In genomic region chr2:170356667-170357374, GRCm38 (mm10) we compare ENCODE assay signal across 10 mouse cellular contexts.
A peak's percentile ranks its signal among the peaks of the same experiment; 100 is the strongest.
DNase-seq lines count a peak whose midpoint lies in the region; ATAC-seq and TF ChIP-seq lines count a peak whose summit lies in the region.
"Had no signal": no experiment of that assay in that cellular context is flagged by ENCODE, and none has a peak within 500 bp of the region (broad histone marks: within the 10 kb centered on the region; RNA-seq: fewer than 3 reads in every experiment).

No protein-coding gene starts in this region.

- 63% methylated on average over 16 of the region's 16 CpGs for WGBS in neural tube, embryonic 15.5 days
- 51% methylated on average over 16 of the region's 16 CpGs for WGBS in lung, embryonic 16.5 days

- no peak overlapping the region for H3K9ac ChIP-seq in neural tube, embryonic 15.5 days (replicated peaks)
- H3K9ac ChIP-seq in lung, embryonic 16.5 days (ENCODE audit: low read length): no peak overlapping the region

- H3K4me2 ChIP-seq in neural tube, embryonic 15.5 days: peak overlapping the region; percentile 16; the same call in 1 of the 2 replicates
- H3K4me2 ChIP-seq in lung, embryonic 16.5 days (ENCODE audit: low read depth, low read length): no peak overlapping the region

- H3K36me3 ChIP-seq in neural tube, embryonic 15.5 days: no peaks in the 10 kb centered on the region
- no peaks in the 10 kb centered on the region for H3K36me3 ChIP-seq in lung, embryonic 16.5 days (ENCODE audit: control insufficient read depth, insufficient read depth, low read length)

- no peaks in the 10 kb centered on the region for H3K9me3 ChIP-seq in neural tube, embryonic 15.5 days (replicated peaks)
- H3K9me3 ChIP-seq in lung, embryonic 16.5 days (ENCODE audit: control insufficient read depth, low read length): peaks cover 5% of the 10 kb centered on the region; the same call in 1 of the 2 replicates

- TF ChIP-seq CTCF in gastrocnemius, adult 2 months (IDR thresholded peaks at IDR 0.05): peak; percentile 46

- no peak for ATAC-seq in neural tube, embryonic 15.5 days (ENCODE audit: low FRiP score)
- peak; percentile 37; the same call in 1 of the 2 replicates for ATAC-seq in lung, embryonic 16.5 days (ENCODE audit: low read depth)
- ATAC-seq: Patski had no signal

- no peak overlapping the region for H3K27ac ChIP-seq in gastrocnemius, adult 2 months
- H3K27ac ChIP-seq in neural tube, embryonic 15.5 days (replicated peaks): no peak overlapping the region
- H3K27ac ChIP-seq in lung, embryonic 16.5 days (ENCODE audit: low read length): no peak overlapping the region

- H3K4me3 ChIP-seq in gastrocnemius, adult 2 months: no peak overlapping the region
- no peak overlapping the region for H3K4me3 ChIP-seq in neural tube, embryonic 15.5 days (replicated peaks)
- H3K4me3 ChIP-seq in lung, embryonic 16.5 days (ENCODE audit: low read length): no peak overlapping the region

- intact Hi-C loops in gastrocnemius, adult 2 months (cut with DNase I): no loop called here
- intact Hi-C loops in left cerebral cortex, postnatal 36 days (cut with DNase I): no loop called here

- no peak for DNase-seq in gastrocnemius, adult 2 months
- no peak for DNase-seq in gastrocnemius, postnatal 4 days (ENCODE audit: low spot score in 2 of 2)
- DNase-seq in neural tube, embryonic 10.5 days (ENCODE audit: extremely low spot score, low spot score): no peak
- DNase-seq in thymus, postnatal 36 days: peak; percentile 19 to 21
- no peak for DNase-seq in cerebellum, postnatal 36 days
- no peak for DNase-seq in left cerebral cortex, postnatal 36 days (ENCODE audit: low spot score in 2 of 2)
- DNase-seq: heart, adult 18-20 months had no signal

- H3K27me3 ChIP-seq in neural tube, embryonic 15.5 days (replicated peaks): no peaks in the 10 kb centered on the region
- H3K27me3 ChIP-seq in lung, embryonic 16.5 days (ENCODE audit: control insufficient read depth, insufficient read depth, low read depth, low read length): peaks cover 4% of the 10 kb centered on the region; the same call in 1 of the 2 replicates
- H3K27me3 ChIP-seq: Patski had no signal

- H3K4me1 ChIP-seq in neural tube, embryonic 15.5 days: peaks cover 3% of the 10 kb centered on the region; the same call in 1 of the 2 replicates
- 0 out of 2 replicates have a peak, but pooled peaks cover 3% of the 10 kb centered on the region for H3K4me1 ChIP-seq in lung, embryonic 16.5 days (replicated peaks; ENCODE audit: control insufficient read depth, insufficient read depth, low read length)

Comparison
In these comparisons a context has a peak if more than half of its experiments do, and no peak if none do; other contexts are left out.
1. DNase-seq: peak in thymus, postnatal 36 days (2 of 2); none in gastrocnemius, adult 2 months (single experiment), gastrocnemius, postnatal 4 days (0 of 2), neural tube, embryonic 10.5 days (single experiment), cerebellum, postnatal 36 days (0 of 2) and left cerebral cortex, postnatal 36 days (0 of 2).